Mouse (Mus musculus): ENCODE results near the gene Sult1a1.

DNA sequence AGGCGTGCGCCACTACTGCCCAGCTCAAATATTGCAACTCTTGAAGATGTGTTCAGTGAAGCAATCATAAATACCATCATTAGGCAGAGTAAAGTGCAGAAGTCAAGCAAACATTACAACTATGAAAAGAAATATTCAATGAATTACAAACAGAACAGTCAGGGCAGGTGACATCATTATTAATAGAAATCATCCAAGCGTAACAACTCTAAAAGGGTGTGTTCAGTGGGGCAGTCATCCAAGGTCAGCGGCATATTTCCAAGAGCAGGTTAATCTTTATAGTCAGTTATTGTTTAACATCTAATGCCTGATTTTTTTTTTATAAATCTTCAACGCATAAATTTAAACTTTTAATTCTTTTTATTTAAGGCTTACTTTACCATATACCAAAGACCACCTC, 5.0 kb upstream of the Sult1a1 start:
- TF ChIP-seq POLR2A (IDR thresholded peaks at IDR 0.05; ENCODE audit: borderline replicate concordance, extremely low read depth, insufficient read depth, insufficient read length, poor library complexity, severe bottlenecking) (no peak), CTCF (IDR thresholded peaks at IDR 0.05; ENCODE audit: borderline replicate concordance, extremely low read depth, insufficient read depth, insufficient read length) (no peak)
